Mouse (Mus musculus) WW6 (cell line): ENCODE measurements around the gene Gm20716.

ENCODE experiments used
- DNase-seq: peaks from one replicate; pipeline ENCODE4 v3.0.0-alpha.2; 2013; ENCODE audit warnings: low read depth, low spot score

Gene Gm20716

GRCm38 (mm10) chr2:168229116-168230025 is 793 bp downstream of the Gm20716 start:
- DNase-seq, result no peak

- DNase-seq, result no peak
Measured at GRCm38 (mm10) chr2:168223326-168223725, 6.8 kb downstream of the Gm20716 start.

GRCm38 (mm10) chr2:168213788-168214397 is 16.3 kb downstream of the Gm20716 start:
- peak; percentile 61 for DNase-seq

GRCm38 (mm10) chr2:168207883-168208282 is 22.3 kb downstream of the Gm20716 start:
- no peak for DNase-seq

- DNase-seq, result peak; percentile 95
Measured at GRCm38 (mm10) chr2:168206725-168207644, 23.2 kb downstream of the Gm20716 start, which contains the start of gene Adnp. TSS of gene Adnp (minus strand) at chr2:168207112.

GRCm38 (mm10) chr2:168205681-168206631 is 24.2 kb downstream of the Gm20716 start:
- no peak for DNase-seq

GRCm38 (mm10) chr2:168205265-168205664 is 24.9 kb downstream of the Gm20716 start:
- DNase-seq, result peak; percentile 87

- no peak for DNase-seq
Measured at GRCm38 (mm10) chr2:168204476-168204999, 25.6 kb downstream of the Gm20716 start.

- no peak for DNase-seq
Measured at GRCm38 (mm10) chr2:168200014-168200691, 30.0 kb downstream of the Gm20716 start.

- DNase-seq, result no peak
Measured at GRCm38 (mm10) chr2:168199476-168199875, 30.7 kb downstream of the Gm20716 start.

- DNase-seq, result no peak
Measured at GRCm38 (mm10) chr2:168198421-168198820, 31.7 kb downstream of the Gm20716 start.

- no peak for DNase-seq
Measured at GRCm38 (mm10) chr2:168195721-168196120, 34.4 kb downstream of the Gm20716 start.

GRCm38 (mm10) chr2:168193685-168194084 is 36.5 kb downstream of the Gm20716 start:
- no peak for DNase-seq

GRCm38 (mm10) chr2:168191856-168192255 is 38.3 kb downstream of the Gm20716 start:
- no peak for DNase-seq

- no peak for DNase-seq
Measured at GRCm38 (mm10) chr2:168175946-168176345, 54.2 kb downstream of the Gm20716 start.

- DNase-seq, result no peak
Measured at GRCm38 (mm10) chr2:168170167-168170685, 59.9 kb downstream of the Gm20716 start.

GRCm38 (mm10) chr2:168169800-168170113 is 60.4 kb downstream of the Gm20716 start:
- no peak for DNase-seq

- no peak for DNase-seq
Measured at GRCm38 (mm10) chr2:168168892-168169799, 61.0 kb downstream of the Gm20716 start.

- DNase-seq, result no peak
Measured at GRCm38 (mm10) chr2:168167781-168168180, 62.4 kb downstream of the Gm20716 start.
